Mouse (Mus musculus) embryonic facial prominence, embryonic 10.5 days (tissue): ENCODE results near the gene Ankmy1. TPM values are rescaled to one million over a fixed set of nuclear protein-coding genes. Genes with fewer than 3 reads are reported as not detected.

Source experiments
- DNase-seq: peaks from one replicate; pipeline ENCODE4 v3.0.0-alpha.2; 2017; ENCODE audit warnings: low spot score
- H3K27ac ChIP-seq: fragments of 300-500 bp; sonication (generic); replicated peaks from 2 replicates; pipeline ENCODE4 v1.5.1; 2016; ENCODE audit warnings: mild to moderate bottlenecking
- H3K27me3 ChIP-seq: fragments of 300-500 bp; sonication (generic); replicated peaks from 2 replicates; pipeline ENCODE4 v1.6.1; 2016; ENCODE audit warnings: low read depth, mild to moderate bottlenecking; ENCODE audit not compliant: poor library complexity, severe bottlenecking
- H3K36me3 ChIP-seq: fragments of 300-500 bp; sonication (generic); replicated peaks from 2 replicates; pipeline ENCODE4 v1.6.1; 2016; ENCODE audit warnings: mild to moderate bottlenecking, moderate library complexity
- H3K4me1 ChIP-seq: fragments of 300-500 bp; sonication (generic); 2 replicates; pipeline ENCODE4 v1.6.1; 2016
- H3K4me3 ChIP-seq: fragments of 300-500 bp; sonication (generic); 2 replicates; pipeline ENCODE4 v1.5.1; 2016; ENCODE audit warnings: mild to moderate bottlenecking, moderate library complexity
- H3K9me3 ChIP-seq: fragments of 300-500 bp; sonication (generic); 2 replicates; pipeline ENCODE4 v1.6.1; 2016; ENCODE audit warnings: mild to moderate bottlenecking
- WGBS: fragments of 180-500 bp; shearing (Covaris S2); methylation state at CpG from one replicate; pipeline ENCODE4 v1.1.7; 2016; 5-methylcytosine and 5-hydroxymethylcytosine counted together
- polyA plus RNA-seq: library from polyadenylated mRNA; unstranded; fragments of >200 nt; fragmentation: Nextera tagmentation; extraction: Ambion mirVana; gene quantifications from 2 replicates; pipeline ENCODE4 v1.2.1, GENCODE M21; 2016

Gene Ankmy1
- 0.30 and 0.45 TPM in 2 replicates for polyA plus RNA-seq

- peak; percentile 91 for DNase-seq
- Histone ChIP-seq H3K9me3 (no peaks in the 10 kb centered on the region), H3K27ac (peak within 1 kb of the TSS; percentile 30; the same call in 1 of the 2 replicates), H3K36me3 (0 out of 2 replicates have a peak, but pooled peaks cover 2% of the 10 kb centered on the region), H3K4me3 (peak within 1 kb of the TSS; percentile 51), H3K27me3 (peaks cover 36% of the 10 kb centered on the region), H3K4me1 (peaks cover 26% of the 10 kb centered on the region)
- 1% methylated on average over 15 of the region's 15 CpGs for WGBS
Observed at GRCm38 (mm10) chr1:92902786-92903185, at the start of gene Ankmy1. Gene Ankmy1, minus strand, starts transcription at chr1:92902906.

- no peaks in the 10 kb centered on the region for H3K27me3 ChIP-seq
- H3K4me3 ChIP-seq = no peak within 1 kb of the TSS
- H3K36me3 ChIP-seq = peaks cover 44% of the 10 kb centered on the region
- DNase-seq = no peak
- no peak within 1 kb of the TSS; the same call in 1 of the 2 replicates for H3K27ac ChIP-seq
- H3K4me1 ChIP-seq = no peaks in the 10 kb centered on the region
- WGBS = 75% methylated on average over 5 of the region's 5 CpGs
- H3K9me3 ChIP-seq = no peaks in the 10 kb centered on the region
Observed at GRCm38 (mm10) chr1:92950607-92951006, 47.9 kb upstream of the Ankmy1 start, which contains the start of gene Gpr35. Gene Gpr35, plus strand, starts transcription at chr1:92950865.

GRCm38 (mm10) chr1:92949426-92949825 is 46.7 kb upstream of the Ankmy1 start:
- Histone ChIP-seq H3K9me3 (no peaks in the 10 kb centered on the region), H3K36me3 (peaks cover 56% of the 10 kb centered on the region), H3K27me3 (no peaks in the 10 kb centered on the region), H3K4me1 (no peaks in the 10 kb centered on the region), H3K4me3 (no peak overlapping the region), H3K27ac (no peak overlapping the region)
- WGBS = 66% methylated on average over 6 of the region's 6 CpGs
- DNase-seq = peak; percentile 29

- H3K36me3 ChIP-seq = peaks cover 71% of the 10 kb centered on the region
Observed at GRCm38 (mm10) chr1:92947966-92948365, 45.3 kb upstream of the Ankmy1 start.

GRCm38 (mm10) chr1:92943219-92943989 is 40.7 kb upstream of the Ankmy1 start:
- Histone ChIP-seq H3K27me3 (no peaks in the 10 kb centered on the region), H3K4me3 (no peak overlapping the region), H3K27ac (no peak overlapping the region), H3K9me3 (no peaks in the 10 kb centered on the region), H3K36me3 (peaks cover 99% of the 10 kb centered on the region), H3K4me1 (no peaks in the 10 kb centered on the region)
- WGBS = 90% methylated on average over 19 of the region's 19 CpGs
- no peak for DNase-seq

More at GRCm38 (mm10) chr1:92947966-92948365, 45.3 kb upstream of the Ankmy1 start:
- Histone ChIP-seq H3K27ac (no peak overlapping the region), H3K4me1 (no peaks in the 10 kb centered on the region), H3K4me3 (no peak overlapping the region), H3K27me3 (no peaks in the 10 kb centered on the region), H3K9me3 (no peaks in the 10 kb centered on the region)
- 97% methylated on average over 3 of the region's 3 CpGs for WGBS
- DNase-seq = no peak

- Histone ChIP-seq H3K4me3 (no peak overlapping the region), H3K9me3 (no peaks in the 10 kb centered on the region), H3K4me1 (peaks cover 17% of the 10 kb centered on the region), H3K27me3 (no peaks in the 10 kb centered on the region), H3K27ac (no peak overlapping the region), H3K36me3 (peaks cover 70% of the 10 kb centered on the region)
- no peak for DNase-seq
- WGBS = 92% methylated on average over 4 of the region's 4 CpGs
Observed at GRCm38 (mm10) chr1:92939746-92940145, 37.0 kb upstream of the Ankmy1 start.

GRCm38 (mm10) chr1:92937797-92938196 is 35.1 kb upstream of the Ankmy1 start:
- Histone ChIP-seq H3K4me3 (no peak overlapping the region), H3K4me1 (peaks cover 24% of the 10 kb centered on the region), H3K9me3 (peaks cover 3% of the 10 kb centered on the region; the same call in 1 of the 2 replicates), H3K27ac (no peak overlapping the region), H3K36me3 (peaks cover 50% of the 10 kb centered on the region), H3K27me3 (no peaks in the 10 kb centered on the region)
- 88% methylated on average over 3 of the region's 3 CpGs for WGBS
- DNase-seq = no peak

- peaks cover 37% of the 10 kb centered on the region for H3K36me3 ChIP-seq
- H3K9me3 ChIP-seq = peaks cover 5% of the 10 kb centered on the region; the same call in 1 of the 2 replicates
- H3K4me1 ChIP-seq = peaks cover 24% of the 10 kb centered on the region
- H3K4me3 ChIP-seq = peak overlapping the region; percentile 86; the same call in 1 of the 2 replicates
- H3K27ac ChIP-seq = no peak overlapping the region
- 81% methylated on average over 3 of the region's 3 CpGs for WGBS
- H3K27me3 ChIP-seq = no peaks in the 10 kb centered on the region
- no peak for DNase-seq
Observed at GRCm38 (mm10) chr1:92936467-92936866, 33.8 kb upstream of the Ankmy1 start.

GRCm38 (mm10) chr1:92935977-92936376 is 33.3 kb upstream of the Ankmy1 start:
- peaks cover 24% of the 10 kb centered on the region for H3K4me1 ChIP-seq
- no peak overlapping the region for H3K27ac ChIP-seq
- DNase-seq = no peak
- no peaks in the 10 kb centered on the region for H3K27me3 ChIP-seq
- 70% methylated on average over 2 of the region's 2 CpGs for WGBS
- peak overlapping the region; percentile 86 for H3K4me3 ChIP-seq
- peaks cover 5% of the 10 kb centered on the region; the same call in 1 of the 2 replicates for H3K9me3 ChIP-seq
- peaks cover 33% of the 10 kb centered on the region for H3K36me3 ChIP-seq

GRCm38 (mm10) chr1:92935054-92935962 is 32.6 kb upstream of the Ankmy1 start:
- H3K9me3 ChIP-seq = peaks cover 5% of the 10 kb centered on the region; the same call in 1 of the 2 replicates
- H3K27ac ChIP-seq = peak overlapping the region; percentile 94
- no peaks in the 10 kb centered on the region for H3K27me3 ChIP-seq
- 23% methylated on average over 10 of the region's 10 CpGs for whole genome bisulfite sequencing
- DNase-seq = no peak
- peaks cover 24% of the 10 kb centered on the region for H3K4me1 ChIP-seq
- H3K36me3 ChIP-seq = peaks cover 27% of the 10 kb centered on the region
- peak overlapping the region; percentile 86 for H3K4me3 ChIP-seq

- Histone ChIP-seq H3K27ac (peak within 1 kb of the TSS; percentile 94), H3K36me3 (peaks cover 17% of the 10 kb centered on the region), H3K4me3 (peak within 1 kb of the TSS; percentile 86), H3K9me3 (peaks cover 5% of the 10 kb centered on the region; the same call in 1 of the 2 replicates), H3K27me3 (no peaks in the 10 kb centered on the region), H3K4me1 (peaks cover 24% of the 10 kb centered on the region)
- under 1% methylated on average over 45 of the region's 45 CpGs for WGBS
- DNase-seq = peak; percentile 96
Observed at GRCm38 (mm10) chr1:92934182-92934827, 31.6 kb upstream of the Ankmy1 start, which contains the start of gene Capn10. Gene Capn10, plus strand, starts transcription at chr1:92934376.

GRCm38 (mm10) chr1:92933611-92934010 is 30.9 kb upstream of the Ankmy1 start:
- H3K4me1 ChIP-seq = peaks cover 24% of the 10 kb centered on the region
- peak overlapping the region; percentile 86 for H3K4me3 ChIP-seq
- 83% methylated on average over 4 of the region's 4 CpGs for WGBS
- no peak for DNase-seq
- peaks cover 5% of the 10 kb centered on the region; the same call in 1 of the 2 replicates for H3K9me3 ChIP-seq
- peak overlapping the region; percentile 94 for H3K27ac ChIP-seq
- no peaks in the 10 kb centered on the region for H3K27me3 ChIP-seq
- peaks cover 10% of the 10 kb centered on the region for H3K36me3 ChIP-seq
